Mouse (Mus musculus): ENCODE results near the gene S100a3. TPM values are rescaled to one million over a fixed set of nuclear protein-coding genes. Genes with fewer than 3 reads are reported as not detected.

The S100a3 gene
- polyA plus RNA-seq, 1 experiment from 2014 or later: not detected

GRCm38 (mm10) chr3:90649832-90650231 lies 89.5 kb downstream of the S100a3 start:
- Histone ChIP-seq H3K4me2 (ENCODE audit: low read depth, low read length, severe bottlenecking) (no peak overlapping the region), H3K27me3 (ENCODE audit: control insufficient read depth, insufficient read depth, low read length) (no peaks in the 10 kb centered on the region), H3K36me3 (ENCODE audit: control insufficient read depth, insufficient read depth, low read length) (no peaks in the 10 kb centered on the region), H3K4me3 (ENCODE audit: low read depth, low read length) (no peak overlapping the region), H3K4me1 (replicated peaks; ENCODE audit: control insufficient read depth, insufficient read depth, low read length) (no peaks in the 10 kb centered on the region), H3K9me3 (ENCODE audit: control insufficient read depth, low read length) (no peaks in the 10 kb centered on the region), H3K9ac (ENCODE audit: low read length) (no peak overlapping the region), H3K27ac (ENCODE audit: low read depth, low read length) (no peak overlapping the region)
- WGBS: 94% methylated on average over 2 of the region's 2 CpGs
- DNase-seq (ENCODE audit: low spot score) (no peak), ATAC-seq (replicated peaks; ENCODE audit: low FRiP score) (no peak)

Other genes starting within 250 kb of the S100a3 start
- 13.6 and 14.2 TPM in 2 replicates for gene Slc27a3, start 170.6 kb upstream of the S100a3 start, polyA plus RNA-seq (2014; fragmentation: Nextera tagmentation; extraction: Ambion mirVana)
- gene Ints3, start 127.0 kb upstream of the S100a3 start, polyA plus RNA-seq (2014; fragmentation: Nextera tagmentation; extraction: Ambion mirVana): 50.5 and 55.3 TPM in 2 replicates
- 2.0 and 2.8 TPM in 2 replicates for gene Npr1, start 94.7 kb upstream of the S100a3 start, polyA plus RNA-seq (2014; fragmentation: Nextera tagmentation; extraction: Ambion mirVana)
- 365 and 366 TPM in 2 replicates for gene Ilf2, start 84.5 kb upstream of the S100a3 start, polyA plus RNA-seq (2014; fragmentation: Nextera tagmentation; extraction: Ambion mirVana)
- gene Snapin, start 69.5 kb upstream of the S100a3 start, polyA plus RNA-seq (2014; fragmentation: Nextera tagmentation; extraction: Ambion mirVana): 66.3 and 68.3 TPM in 2 replicates
- gene Chtop, start 51.1 kb upstream of the S100a3 start, polyA plus RNA-seq (2014; fragmentation: Nextera tagmentation; extraction: Ambion mirVana): 142 and 151 TPM in 2 replicates
- 5.6 and 6.5 TPM in 2 replicates for gene S100a1, start 46.2 kb upstream of the S100a3 start, polyA plus RNA-seq (2014; fragmentation: Nextera tagmentation; extraction: Ambion mirVana)
- 10.3 and 12.0 TPM in 2 replicates for gene S100a13, start 46.1 kb upstream of the S100a3 start, polyA plus RNA-seq (2014; fragmentation: Nextera tagmentation; extraction: Ambion mirVana)
- not detected in 2 replicates for gene S100a14, start 33.7 kb upstream of the S100a3 start, polyA plus RNA-seq (2014; fragmentation: Nextera tagmentation; extraction: Ambion mirVana)
- 28.8 and 30.8 TPM in 2 replicates for gene S100a16, start 23.3 kb upstream of the S100a3 start, polyA plus RNA-seq (2014; fragmentation: Nextera tagmentation; extraction: Ambion mirVana)
- not detected in 2 replicates for gene S100a2, start 29.7 kb downstream of the S100a3 start, polyA plus RNA-seq (2014; fragmentation: Nextera tagmentation; extraction: Ambion mirVana)
- gene Gm42674, start 41.3 kb downstream of the S100a3 start, polyA plus RNA-seq (2014; fragmentation: Nextera tagmentation; extraction: Ambion mirVana): not detected in 2 replicates
- 0.69 and 1.9 TPM in 2 replicates for gene S100a4, start 43.2 kb downstream of the S100a3 start, polyA plus RNA-seq (2014; fragmentation: Nextera tagmentation; extraction: Ambion mirVana)
- not detected in 2 replicates for gene S100a5, start 47.9 kb downstream of the S100a3 start, polyA plus RNA-seq (2014; fragmentation: Nextera tagmentation; extraction: Ambion mirVana)
- 24.3 and 27.0 TPM in 2 replicates for gene S100a6, start 52.3 kb downstream of the S100a3 start, polyA plus RNA-seq (2014; fragmentation: Nextera tagmentation; extraction: Ambion mirVana)
- gene S100a7a, start 93.4 kb downstream of the S100a3 start, polyA plus RNA-seq (2014; fragmentation: Nextera tagmentation; extraction: Ambion mirVana): not detected in 2 replicates
- 3.6 and 6.9 TPM in 2 replicates for gene S100a8, start 108.4 kb downstream of the S100a3 start, polyA plus RNA-seq (2014; fragmentation: Nextera tagmentation; extraction: Ambion mirVana)
- 1.6 and 2.9 TPM in 2 replicates for gene S100a9, start 135.1 kb downstream of the S100a3 start, polyA plus RNA-seq (2014; fragmentation: Nextera tagmentation; extraction: Ambion mirVana)
- gene Pglyrp4, start 166.3 kb downstream of the S100a3 start, polyA plus RNA-seq (2014; fragmentation: Nextera tagmentation; extraction: Ambion mirVana): not detected in 2 replicates
- gene Gm5849, start 217.3 kb downstream of the S100a3 start, polyA plus RNA-seq (2014; fragmentation: Nextera tagmentation; extraction: Ambion mirVana): not detected in 2 replicates

All from forebrain, embryonic 11.5 days (tissue).